Mouse (Mus musculus) hematopoietic stem cell, adult 5-6 weeks (primary cell): ENCODE data around the gene Sel1l. TPM values are rescaled to one million over a fixed set of nuclear protein-coding genes. Genes with fewer than 3 reads are reported as not detected.

Experiments
- ATAC-seq, 2 experiments: fragments of 125-278 bp in 1 of 2; replicated peaks in 1 of 2; 2 replicates each; pipeline ENCODE4 v1.8.0; 2016 to 2017; ENCODE audit warnings: inconsistent platforms in 2 of 2, mild to moderate bottlenecking in 2 of 2, moderate number of reproducible peaks in 2 of 2, low read depth in 1 of 2, moderate TSS enrichment in 1 of 2; ENCODE audit not compliant: low FRiP score in 2 of 2, poor library complexity in 2 of 2, severe bottlenecking in 2 of 2, insufficient read depth in 1 of 2, low TSS enrichment in 1 of 2
- total RNA-seq: library from RNA; stranded (forward); fragments of 172-1452, 232-1000 nt; gene quantifications from 2 replicates; pipeline ENCODE4 v1.2.3, GENCODE M21; 2017

The Sel1l gene
- total RNA-seq, 1 experiment from 2014 or later, result 98.3 TPM

- no peak for ATAC-seq
Observed at GRCm38 (mm10) chr12:91764471-91764870, 84.5 kb downstream of the Sel1l start.

- ATAC-seq, result no peak
Observed at GRCm38 (mm10) chr12:91759836-91760235, 89.1 kb downstream of the Sel1l start.

- ATAC-seq, result peak in 1 of 2 experiments; percentile 61; a peak in 3 of 4 replicates
Observed at GRCm38 (mm10) chr12:91757854-91758562, 90.9 kb downstream of the Sel1l start.

- peak; percentile 85 to 89 for ATAC-seq
Observed at GRCm38 (mm10) chr12:91756562-91757166, 92.3 kb downstream of the Sel1l start.

Other genes starting within 250 kb of the Sel1l start
- 0.81 and 0.94 TPM in 2 replicates for gene Ston2, start 60.8 kb downstream of the Sel1l start, total RNA-seq